Mouse (Mus musculus) E14TG2a.4 (cell line): Measurements from ENCODE around the gene Wt1.

Experiments used
- CTCF ChIP-seq: conservative IDR thresholded peaks from 2 replicates; pipeline ENCODE4 v1.5.1; 2014; ENCODE audit warnings: low read length
- NANOG ChIP-seq: IDR thresholded peaks from 2 replicates; pipeline ENCODE4 v1.6.1; 2014; ENCODE audit warnings: borderline replicate concordance, low read length, mixed read lengths

- TF ChIP-seq CTCF (no peak), NANOG (no peak)
Measured at GRCm38 (mm10) chr2:105215914-105216313, 89.6 kb downstream of the Wt1 start.
